Mouse (Mus musculus) intestine, embryonic 15.5 days (tissue): ENCODE results near the gene Slx4. TPM values are rescaled to one million over a fixed set of nuclear protein-coding genes. Genes with fewer than 3 reads are reported as not detected.
"Not testable (repeated sequence)": the region's sequence is repeated elsewhere in the genome, so short reads cannot be mapped to it uniquely, and the experiment has no call there.

Experiments used
- ATAC-seq: fragments of 200-750 bp; cut with Nextera tagmentation; 2 replicates; pipeline ENCODE4 v1.8.0; 2017; ENCODE audit warnings: moderate TSS enrichment, moderate library complexity
- H3K27ac ChIP-seq: fragments of 300-500 bp; sonication (generic); 2 replicates; pipeline ENCODE4 v1.5.1; 2015; ENCODE audit warnings: mild to moderate bottlenecking, inconsistent platforms
- H3K27me3 ChIP-seq: fragments of 300-500 bp; sonication (generic); replicated peaks from 2 replicates; pipeline ENCODE4 v1.6.1; 2015; ENCODE audit warnings: inconsistent platforms
- H3K36me3 ChIP-seq: fragments of 300-500 bp; sonication (generic); 2 replicates; pipeline ENCODE4 v1.6.1; 2015; ENCODE audit warnings: inconsistent platforms
- H3K4me1 ChIP-seq: fragments of 300-500 bp; sonication (generic); replicated peaks from 2 replicates; pipeline ENCODE4 v1.6.1; 2015; ENCODE audit warnings: inconsistent platforms
- H3K4me2 ChIP-seq: fragments of 300-500 bp; sonication (generic); replicated peaks from 2 replicates; pipeline ENCODE4 v1.6.1; 2015; ENCODE audit warnings: mild to moderate bottlenecking, inconsistent platforms
- H3K4me3 ChIP-seq: fragments of 300-500 bp; sonication (generic); replicated peaks from 2 replicates; pipeline ENCODE4 v1.5.1; 2015; ENCODE audit warnings: inconsistent platforms
- H3K9ac ChIP-seq: fragments of 300-500 bp; sonication (generic); 2 replicates; pipeline ENCODE4 v1.6.1; 2015; ENCODE audit warnings: inconsistent platforms
- H3K9me3 ChIP-seq: fragments of 300-500 bp; sonication (generic); 2 replicates; pipeline ENCODE4 v1.6.1; 2016; ENCODE audit warnings: inconsistent platforms
- WGBS: fragments of 180-500 bp; shearing (Covaris S2); methylation state at CpG from one replicate; pipeline ENCODE4 v1.1.7; 2015; 5-methylcytosine and 5-hydroxymethylcytosine counted together
- polyA plus RNA-seq: library from polyadenylated mRNA; unstranded; fragments of >200 nt; fragmentation: Nextera tagmentation; extraction: Ambion mirVana; gene quantifications from 2 replicates; pipeline ENCODE4 v1.2.1, GENCODE M21; 2015

Gene Slx4
- polyA plus RNA-seq, 1 experiment from 2014 or later = 12.5 TPM

GRCm38 (mm10) chr16:4031441-4032274 is 28.1 kb upstream of the Slx4 start:
- ATAC-seq = no peak
- H3K9me3 ChIP-seq = no peaks in the 10 kb centered on the region
- H3K9ac ChIP-seq = no peak overlapping the region
- 63% methylated on average over 6 of the region's 6 CpGs for WGBS
- no peak overlapping the region for H3K4me3 ChIP-seq
- H3K27me3 ChIP-seq = no peaks in the 10 kb centered on the region
- H3K27ac ChIP-seq = no peak overlapping the region
- no peaks in the 10 kb centered on the region for H3K36me3 ChIP-seq
- H3K4me1 ChIP-seq = no peaks in the 10 kb centered on the region
- H3K4me2 ChIP-seq = no peak overlapping the region

- Histone ChIP-seq H3K9me3 (no peaks in the 10 kb centered on the region), H3K4me2 (no peak overlapping the region), H3K27ac (no peak overlapping the region), H3K36me3 (no peaks in the 10 kb centered on the region), H3K9ac (no peak overlapping the region), H3K4me1 (no peaks in the 10 kb centered on the region), H3K27me3 (no peaks in the 10 kb centered on the region), H3K4me3 (no peak overlapping the region)
- WGBS = 94% methylated on average over 10 of the region's 10 CpGs
- ATAC-seq = no peak
Observed at GRCm38 (mm10) chr16:4030501-4030900, 26.9 kb upstream of the Slx4 start.

GRCm38 (mm10) chr16:4029371-4029841 is 25.8 kb upstream of the Slx4 start:
- Histone ChIP-seq H3K36me3 (no peaks in the 10 kb centered on the region), H3K27ac (no peak overlapping the region), H3K27me3 (no peaks in the 10 kb centered on the region), H3K4me3 (no peak overlapping the region), H3K9me3 (no peaks in the 10 kb centered on the region), H3K4me2 (no peak overlapping the region), H3K9ac (no peak overlapping the region), H3K4me1 (no peaks in the 10 kb centered on the region)
- 77% methylated on average over 5 of the region's 5 CpGs for WGBS
- ATAC-seq = peak; percentile 31

- WGBS = 79% methylated on average over 3 of the region's 3 CpGs
- no peak for ATAC-seq
- H3K4me1 ChIP-seq = no peaks in the 10 kb centered on the region
Observed at GRCm38 (mm10) chr16:4027211-4027610, 23.6 kb upstream of the Slx4 start.

GRCm38 (mm10) chr16:4026672-4027071 is 23.1 kb upstream of the Slx4 start:
- Histone ChIP-seq H3K9ac (no peak overlapping the region), H3K4me2 (no peak overlapping the region), H3K27ac (no peak overlapping the region), H3K4me3 (no peak overlapping the region), H3K36me3 (no peaks in the 10 kb centered on the region), H3K9me3 (no peaks in the 10 kb centered on the region), H3K27me3 (no peaks in the 10 kb centered on the region), H3K4me1 (no peaks in the 10 kb centered on the region)
- ATAC-seq = no peak; the same call in 1 of the 2 replicates
- WGBS = 45% methylated on average over 1 of the region's 1 CpGs

More at GRCm38 (mm10) chr16:4027211-4027610, 23.6 kb upstream of the Slx4 start:
- Histone ChIP-seq H3K36me3 (no peaks in the 10 kb centered on the region), H3K27ac (no peak overlapping the region), H3K4me2 (no peak overlapping the region), H3K9me3 (no peaks in the 10 kb centered on the region), H3K4me3 (no peak overlapping the region), H3K9ac (no peak overlapping the region), H3K27me3 (no peaks in the 10 kb centered on the region)

GRCm38 (mm10) chr16:4022719-4023118 is 19.1 kb upstream of the Slx4 start:
- 76% methylated on average over 4 of the region's 4 CpGs for WGBS
- no peak for ATAC-seq
- H3K4me3 ChIP-seq = no peak overlapping the region
- H3K27ac ChIP-seq = no peak overlapping the region
- H3K36me3 ChIP-seq = no peaks in the 10 kb centered on the region
- no peaks in the 10 kb centered on the region for H3K4me1 ChIP-seq
- H3K9ac ChIP-seq = no peak overlapping the region
- H3K9me3 ChIP-seq = no peaks in the 10 kb centered on the region
- H3K27me3 ChIP-seq = no peaks in the 10 kb centered on the region
- no peak overlapping the region for H3K4me2 ChIP-seq

GRCm38 (mm10) chr16:4021241-4021640 is 17.7 kb upstream of the Slx4 start:
- no peaks in the 10 kb centered on the region for H3K27me3 ChIP-seq
- H3K4me2 ChIP-seq = no peak overlapping the region
- H3K4me3 ChIP-seq = no peak overlapping the region
- no peaks in the 10 kb centered on the region for H3K36me3 ChIP-seq
- no peak overlapping the region for H3K9ac ChIP-seq
- no peak for ATAC-seq
- no peak overlapping the region for H3K27ac ChIP-seq
- 78% methylated on average over 1 of the region's 1 CpGs for WGBS
- H3K4me1 ChIP-seq = no peaks in the 10 kb centered on the region
- H3K9me3 ChIP-seq = no peaks in the 10 kb centered on the region

- not testable (repeated sequence) for H3K27ac ChIP-seq, H3K36me3 ChIP-seq
Observed at GRCm38 (mm10) chr16:4017466-4017865, 13.9 kb upstream of the Slx4 start.

GRCm38 (mm10) chr16:4016786-4017185 is 13.2 kb upstream of the Slx4 start:
- H3K9ac ChIP-seq, H3K27ac ChIP-seq, H3K36me3 ChIP-seq, H3K4me3 ChIP-seq, H3K4me1 ChIP-seq, H3K9me3 ChIP-seq, ATAC-seq, H3K27me3 ChIP-seq, H3K4me2 ChIP-seq: not testable (repeated sequence)
- 87% methylated on average over 17 of the region's 17 CpGs for WGBS

More at GRCm38 (mm10) chr16:4017466-4017865, 13.9 kb upstream of the Slx4 start:
- whole genome bisulfite sequencing = 77% methylated on average over 6 of the region's 6 CpGs
- H3K4me1 ChIP-seq, H3K9me3 ChIP-seq, H3K9ac ChIP-seq, H3K4me3 ChIP-seq, ATAC-seq, H3K27me3 ChIP-seq, H3K4me2 ChIP-seq: not testable (repeated sequence)

GRCm38 (mm10) chr16:4014040-4014668 is 10.6 kb upstream of the Slx4 start:
- Histone ChIP-seq H3K4me1 (no peaks in the 10 kb centered on the region), H3K4me2 (no peak overlapping the region), H3K27me3 (no peaks in the 10 kb centered on the region), H3K27ac (no peak overlapping the region), H3K9ac (no peak overlapping the region), H3K9me3 (no peaks in the 10 kb centered on the region), H3K36me3 (no peaks in the 10 kb centered on the region), H3K4me3 (no peak overlapping the region)
- WGBS = 74% methylated on average over 5 of the region's 5 CpGs
- ATAC-seq = no peak

GRCm38 (mm10) chr16:4012882-4013570 is 9.5 kb upstream of the Slx4 start:
- no peaks in the 10 kb centered on the region for H3K36me3 ChIP-seq
- H3K27ac ChIP-seq = no peak overlapping the region
- no peaks in the 10 kb centered on the region for H3K4me1 ChIP-seq
- peak; percentile 87 for ATAC-seq
- no peak overlapping the region for H3K4me3 ChIP-seq
- H3K9ac ChIP-seq = no peak overlapping the region
- no peaks in the 10 kb centered on the region for H3K9me3 ChIP-seq
- no peaks in the 10 kb centered on the region for H3K27me3 ChIP-seq
- WGBS = 58% methylated on average over 4 of the region's 4 CpGs
- no peak overlapping the region for H3K4me2 ChIP-seq

GRCm38 (mm10) chr16:3988410-3988809 is 15.2 kb downstream of the Slx4 start:
- H3K27ac ChIP-seq = no peak overlapping the region
- ATAC-seq = no peak
- no peak overlapping the region for H3K4me2 ChIP-seq
- H3K9ac ChIP-seq = no peak overlapping the region
- WGBS = 93% methylated on average over 4 of the region's 4 CpGs
- no peaks in the 10 kb centered on the region for H3K27me3 ChIP-seq
- no peak overlapping the region for H3K4me3 ChIP-seq
- no peaks in the 10 kb centered on the region for H3K9me3 ChIP-seq
- H3K36me3 ChIP-seq = peaks cover 64% of the 10 kb centered on the region
- no peaks in the 10 kb centered on the region for H3K4me1 ChIP-seq
